Comparison of ENCODE assay signal across 15 mouse cellular contexts in genomic region chr3:26146174-26146573, GRCm38 (mm10).
DNase-seq lines count a peak whose midpoint lies in the region; ATAC-seq and TF ChIP-seq lines count a peak whose summit lies in the region.
"Had no signal": no experiment of that assay in that cellular context is flagged by ENCODE, and none has a peak within 500 bp of the region (broad histone marks: within the 10 kb centered on the region; RNA-seq: fewer than 3 reads in every experiment).

No protein-coding gene starts in this region.

- 27% methylated on average over 3 of the region's 3 CpGs for WGBS in forebrain, embryonic 12.5 days
- WGBS in forebrain, postnatal 0 days = 31% methylated on average over 3 of the region's 3 CpGs
- 16% methylated on average over 3 of the region's 3 CpGs for WGBS in forebrain, embryonic 13.5 days
- 11% methylated on average over 3 of the region's 3 CpGs for WGBS in neural tube, embryonic 13.5 days

- no peak overlapping the region for H3K27ac ChIP-seq in forebrain, embryonic 12.5 days
- no peak overlapping the region for H3K27ac ChIP-seq in forebrain, postnatal 0 days (ENCODE audit: low read depth, low read length)
- no peak overlapping the region for H3K27ac ChIP-seq in forebrain, embryonic 13.5 days
- H3K27ac ChIP-seq in neural tube, embryonic 13.5 days (replicated peaks) = no peak overlapping the region
- H3K27ac ChIP-seq: lung, embryonic 15.5 days had no signal

- no peaks in the 10 kb centered on the region; the same call in 1 of the 2 replicates for H3K4me1 ChIP-seq in forebrain, embryonic 12.5 days
- no peaks in the 10 kb centered on the region for H3K4me1 ChIP-seq in forebrain, postnatal 0 days (ENCODE audit: insufficient read depth)
- peaks cover 33% of the 10 kb centered on the region for H3K4me1 ChIP-seq in forebrain, embryonic 13.5 days
- H3K4me1 ChIP-seq in neural tube, embryonic 13.5 days (replicated peaks) = peaks cover 24% of the 10 kb centered on the region
- H3K4me1 ChIP-seq: lung, embryonic 15.5 days had no signal

- no peak for DNase-seq in forebrain, postnatal 0 days
- peak; percentile 62 for DNase-seq in Muller cell, postnatal 12 days (ENCODE audit: inconsistent ontology term)
- no peak for DNase-seq in lung, adult 18-20 months
- DNase-seq in gastrocnemius, adult 8-10 months (ENCODE audit: low spot score in 2 of 2) = no peak
- DNase-seq: adrenal gland, postnatal 25 days; B cell, adult 2 months; cerebellum, adult 8-10 months; heart, postnatal 4 days; left cerebral cortex, postnatal 4 days had no signal

- peak; percentile 83 for ATAC-seq in forebrain, embryonic 12.5 days (ENCODE audit: low FRiP score)
- ATAC-seq in forebrain, postnatal 0 days = no peak
- ATAC-seq in forebrain, embryonic 13.5 days = peak; percentile 75
- ATAC-seq in neural tube, embryonic 13.5 days (ENCODE audit: low read depth) = peak; percentile 68; the same call in 1 of the 2 replicates
- ATAC-seq: intestine, postnatal 0 days had no signal

- no peak overlapping the region for H3K4me2 ChIP-seq in forebrain, embryonic 12.5 days
- no peak overlapping the region for H3K4me2 ChIP-seq in forebrain, postnatal 0 days (ENCODE audit: low read depth)
- no peak overlapping the region for H3K4me2 ChIP-seq in forebrain, embryonic 13.5 days
- no peak overlapping the region for H3K4me2 ChIP-seq in neural tube, embryonic 13.5 days
- H3K4me2 ChIP-seq: lung, embryonic 15.5 days had no signal

- no peaks in the 10 kb centered on the region for H3K27me3 ChIP-seq in forebrain, embryonic 12.5 days
- H3K27me3 ChIP-seq in forebrain, postnatal 0 days (ENCODE audit: insufficient read depth, low read length) = no peaks in the 10 kb centered on the region
- H3K27me3 ChIP-seq in forebrain, embryonic 13.5 days = no peaks in the 10 kb centered on the region
- no peaks in the 10 kb centered on the region for H3K27me3 ChIP-seq in neural tube, embryonic 13.5 days
- H3K27me3 ChIP-seq: lung, embryonic 15.5 days had no signal

- no peak for TF ChIP-seq CTCF in forebrain, postnatal 0 days (IDR thresholded peaks at IDR 0.05; ENCODE audit: low read depth)

- H3K9me3 ChIP-seq in forebrain, embryonic 12.5 days = no peaks in the 10 kb centered on the region
- no peaks in the 10 kb centered on the region for H3K9me3 ChIP-seq in forebrain, postnatal 0 days (ENCODE audit: low read length)
- no peaks in the 10 kb centered on the region for H3K9me3 ChIP-seq in forebrain, embryonic 13.5 days (replicated peaks)
- H3K9me3 ChIP-seq in neural tube, embryonic 13.5 days = no peaks in the 10 kb centered on the region
- H3K9me3 ChIP-seq: lung, embryonic 15.5 days had no signal

- no peaks in the 10 kb centered on the region for H3K36me3 ChIP-seq in forebrain, embryonic 12.5 days (replicated peaks)
- H3K36me3 ChIP-seq in forebrain, postnatal 0 days (ENCODE audit: insufficient read depth) = no peaks in the 10 kb centered on the region
- H3K36me3 ChIP-seq in forebrain, embryonic 13.5 days (ENCODE audit: poor library complexity, severe bottlenecking) = no peaks in the 10 kb centered on the region
- H3K36me3 ChIP-seq in neural tube, embryonic 13.5 days = no peaks in the 10 kb centered on the region
- H3K36me3 ChIP-seq: lung, embryonic 15.5 days had no signal

- no peak overlapping the region for H3K9ac ChIP-seq in forebrain, embryonic 12.5 days
- H3K9ac ChIP-seq in forebrain, postnatal 0 days = no peak overlapping the region
- no peak overlapping the region for H3K9ac ChIP-seq in forebrain, embryonic 13.5 days
- no peak overlapping the region for H3K9ac ChIP-seq in neural tube, embryonic 13.5 days
- H3K9ac ChIP-seq: lung, embryonic 15.5 days had no signal

- no peak overlapping the region for H3K4me3 ChIP-seq in forebrain, embryonic 12.5 days (replicated peaks)
- no peak overlapping the region for H3K4me3 ChIP-seq in forebrain, postnatal 0 days (ENCODE audit: low read depth, low read length)
- no peak overlapping the region for H3K4me3 ChIP-seq in forebrain, embryonic 13.5 days
- H3K4me3 ChIP-seq in neural tube, embryonic 13.5 days = no peak overlapping the region
- H3K4me3 ChIP-seq: erythroblast, embryonic 14.5 days; lung, embryonic 15.5 days had no signal
